Mouse (Mus musculus): ENCODE measurements around the gene Ddx11. TPM values are rescaled to one million over a fixed set of nuclear protein-coding genes. Genes with fewer than 3 reads are reported as not detected.

Ddx11 gene
- total RNA-seq (2021) = 1 to 10 TPM; 1.2 to 2.0 TPM
- long read RNA-seq, experiment 1, partial matches to known transcripts = 0 of 3 reads
- long read RNA-seq, experiment 1, other reads (novel, unspliced or antisense) = 3 of 3 reads
- long read RNA-seq, experiment 2, full-length matches to known transcripts = 1 of 2 reads
- long read RNA-seq, experiment 2, partial matches to known transcripts = 0 of 2 reads
- long read RNA-seq, experiment 2, other reads (novel, unspliced or antisense) = 1 of 2 reads

DNA sequence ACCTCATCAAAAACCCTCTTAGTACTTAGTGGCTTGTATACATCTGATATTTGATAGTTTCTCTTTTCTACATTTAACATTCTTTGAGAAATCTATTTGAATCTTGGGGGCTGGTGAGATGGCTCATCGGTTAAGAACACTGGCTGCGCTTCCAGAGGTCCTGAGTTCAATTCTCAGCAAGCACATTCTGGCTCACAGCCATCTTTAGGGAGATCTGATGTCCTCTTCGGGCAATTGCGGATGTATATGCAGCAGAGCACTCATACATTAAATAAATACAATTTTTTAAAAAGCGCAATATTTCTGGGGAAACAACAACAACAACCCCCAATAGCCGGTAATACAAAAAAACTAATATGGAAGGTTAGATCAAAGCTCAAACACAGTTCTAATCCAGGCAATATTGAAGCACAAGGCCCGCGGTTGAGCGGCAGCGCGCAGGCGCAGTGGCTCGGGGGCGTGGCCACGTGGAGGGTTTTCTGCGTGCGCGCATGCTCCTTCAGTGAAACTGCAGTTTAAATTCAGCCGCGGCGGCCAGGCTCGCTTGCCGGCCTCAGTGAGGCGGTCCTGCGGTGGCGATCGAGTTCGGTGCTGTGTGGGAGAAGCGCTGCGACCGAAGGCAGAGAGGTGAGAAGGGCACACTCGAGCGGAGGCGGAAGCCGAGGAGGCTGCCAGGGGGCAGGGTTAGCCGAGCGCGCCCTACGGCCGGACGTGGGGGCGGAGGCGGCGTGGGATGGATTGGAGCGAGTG, at the start of gene Ddx11:
TSS of gene Ddx11 (plus strand) at position 455 of the 750 bp plus-strand sequence.
- intact Hi-C loops (cut with DNase I) = no loop called here
- peak; percentile 96 to 98 for DNase-seq

DNA sequence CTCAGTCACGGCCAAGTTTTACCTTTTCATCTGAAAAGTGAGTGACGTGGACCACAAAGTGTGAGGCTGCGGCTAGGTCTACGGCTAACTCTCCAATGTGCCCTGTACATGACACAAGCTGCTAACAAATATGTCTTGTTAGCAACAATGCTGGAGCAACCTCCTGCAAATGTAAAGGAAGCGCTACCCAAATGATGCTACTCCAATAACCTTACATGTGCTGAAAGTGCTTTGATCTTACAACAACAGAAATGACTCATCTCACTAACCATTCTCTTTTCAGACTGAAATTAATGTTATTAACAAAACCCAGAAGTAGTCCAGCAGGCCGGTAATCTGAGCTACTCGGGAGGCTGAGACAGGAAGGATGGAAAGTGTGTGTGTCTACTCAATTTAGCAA, 49.3 kb upstream of the Ddx11 start:
- intact Hi-C loops (cut with DNase I) = loop anchor here (10.0 kb wide), 1 partner anchor 119 kb away; the partner anchor contains the start of gene Twsg1
- DNase-seq = no peak

DNA sequence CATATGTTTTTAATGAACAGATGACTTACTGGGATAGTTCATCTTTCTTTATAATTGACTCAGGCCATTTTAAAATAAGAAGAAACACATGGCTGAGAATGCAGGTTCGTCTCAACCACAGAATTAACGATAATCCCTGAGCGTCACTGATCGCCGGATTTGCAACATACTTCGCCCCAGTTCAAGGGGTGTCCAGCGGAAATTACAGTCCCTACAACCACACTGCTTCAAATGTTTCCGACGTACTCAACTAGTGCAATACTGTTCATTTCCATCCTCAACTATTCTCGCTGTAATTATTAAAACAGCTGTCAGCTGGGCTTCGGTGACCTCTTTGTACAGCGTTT, 47.5 kb upstream of the Ddx11 start:
- no peak for DNase-seq
- intact Hi-C loops (cut with DNase I) = loop anchor here (2.0 to 10.0 kb wide), 2 partner anchors 25 to 121 kb away; partner anchors contain the start of genes Ndufv2 and Twsg1

DNA sequence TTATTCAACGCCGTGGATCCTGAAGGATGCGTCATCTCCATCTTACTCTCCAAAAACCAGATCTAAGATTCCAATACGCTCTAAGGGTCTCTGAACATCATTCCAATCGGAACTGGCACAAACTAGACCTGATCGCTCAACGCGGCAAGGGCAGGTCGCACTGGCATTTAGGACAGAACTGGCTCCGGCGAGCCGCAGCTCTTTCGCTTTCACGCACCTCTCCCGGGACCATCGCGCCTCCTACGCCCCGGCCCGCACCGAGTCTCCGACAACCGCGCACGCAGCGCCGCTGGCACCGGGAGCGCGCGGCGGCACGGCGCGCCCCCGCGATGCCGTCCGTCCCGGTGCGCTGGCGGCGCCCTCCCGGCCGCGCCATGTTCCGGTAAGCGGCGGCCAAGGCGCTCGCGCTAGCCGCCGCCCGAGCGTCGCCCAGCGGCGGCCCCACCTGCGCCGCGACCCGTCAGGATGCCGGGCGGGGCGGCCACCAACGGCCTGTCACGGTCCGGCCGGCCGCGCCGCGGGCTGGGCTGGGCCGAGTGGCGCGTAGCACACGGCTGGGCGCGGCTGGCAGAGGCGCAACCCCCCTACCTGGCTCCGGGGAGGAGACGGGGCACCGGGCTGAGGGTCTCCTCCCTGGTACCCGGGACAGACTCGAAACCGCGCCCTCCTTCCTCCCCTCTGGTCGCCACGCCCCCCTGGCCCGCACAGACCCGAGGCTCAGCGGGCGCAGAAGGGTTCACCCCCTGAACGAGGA, 47.0 kb upstream of the Ddx11 start:
- peak; percentile 50 to 62 for DNase-seq
- intact Hi-C loops (cut with DNase I) = loop anchor here (2.0 to 10.0 kb wide), 2 partner anchors 24 to 122 kb away; partner anchors contain the start of genes Ndufv2 and Twsg1

DNA sequence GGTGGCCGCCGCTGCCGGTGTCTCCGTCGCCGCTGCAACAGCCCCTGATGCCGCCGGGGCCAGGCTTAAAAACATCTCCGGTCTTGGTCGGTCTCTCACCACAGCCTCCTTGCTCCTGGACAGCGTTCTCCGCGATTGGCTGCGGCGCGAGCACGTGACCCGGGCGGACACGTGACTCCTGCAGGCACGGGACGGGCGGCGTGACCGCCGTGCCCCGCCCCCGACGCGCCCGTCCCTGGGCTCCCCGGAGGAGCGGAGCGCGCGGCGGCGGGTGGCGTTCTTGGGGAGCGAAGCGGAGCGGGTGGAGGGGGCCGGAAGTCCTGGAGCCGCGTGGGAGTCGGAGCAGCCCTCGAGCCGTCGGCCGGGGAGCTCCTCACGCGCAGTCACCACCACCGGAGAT, 46.4 kb upstream of the Ddx11 start, which contains the start of gene Ankrd12:
TSS of gene Ankrd12 (minus strand) at position 156 of the 400 bp plus-strand sequence.
- intact Hi-C loops (cut with DNase I) = loop anchor here (2.0 to 10.0 kb wide), 2 partner anchors 24 to 122 kb away; partner anchors contain the start of genes Ndufv2 and Twsg1
- DNase-seq = peak; percentile 97

DNA sequence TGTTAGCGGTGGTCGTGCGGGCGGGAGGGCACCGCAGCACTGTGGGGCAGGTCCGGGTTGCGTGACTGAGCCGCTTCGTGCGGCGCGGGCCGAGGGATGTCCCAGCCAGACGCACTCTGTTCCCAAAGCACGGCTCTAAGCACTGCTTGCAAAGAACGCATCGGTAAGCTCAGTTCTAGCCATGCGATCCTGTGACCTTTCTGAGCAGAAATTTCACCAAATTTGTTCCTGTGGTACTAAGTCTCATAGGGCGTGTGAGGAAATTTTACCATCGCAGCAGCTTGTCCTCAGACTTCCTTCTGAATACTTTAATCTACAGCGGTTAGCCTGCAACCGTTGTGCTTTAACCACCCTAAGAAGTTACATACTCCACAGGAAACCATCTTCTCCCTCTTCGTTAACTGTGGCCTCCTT, 45.9 kb upstream of the Ddx11 start:
- DNase-seq = no peak
- intact Hi-C loops (cut with DNase I) = loop anchor here (2.0 to 10.0 kb wide), 2 partner anchors 23 to 123 kb away; partner anchors contain the start of genes Ndufv2 and Twsg1

DNA sequence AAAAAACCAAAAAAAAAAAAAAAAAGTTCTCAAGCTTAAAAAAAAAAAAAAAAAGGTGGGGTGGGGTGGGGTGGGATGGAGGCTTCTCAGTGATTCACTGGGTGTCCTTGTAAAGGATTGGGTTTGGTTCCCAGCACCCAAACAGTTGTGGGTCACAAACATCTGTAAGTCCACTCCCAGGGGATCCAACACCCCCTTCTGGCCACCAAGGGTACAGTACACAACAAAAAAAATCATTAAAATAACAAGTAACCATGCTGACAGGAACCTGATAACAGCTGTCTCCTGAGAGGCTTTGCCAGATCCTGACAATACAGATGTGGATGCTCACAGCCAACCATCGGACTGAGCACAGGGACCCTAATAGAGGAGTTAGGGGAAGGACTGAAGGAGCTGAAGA, 38.8 kb upstream of the Ddx11 start:
- intact Hi-C loops (cut with DNase I) = no loop called here
- DNase-seq = no peak

DNA sequence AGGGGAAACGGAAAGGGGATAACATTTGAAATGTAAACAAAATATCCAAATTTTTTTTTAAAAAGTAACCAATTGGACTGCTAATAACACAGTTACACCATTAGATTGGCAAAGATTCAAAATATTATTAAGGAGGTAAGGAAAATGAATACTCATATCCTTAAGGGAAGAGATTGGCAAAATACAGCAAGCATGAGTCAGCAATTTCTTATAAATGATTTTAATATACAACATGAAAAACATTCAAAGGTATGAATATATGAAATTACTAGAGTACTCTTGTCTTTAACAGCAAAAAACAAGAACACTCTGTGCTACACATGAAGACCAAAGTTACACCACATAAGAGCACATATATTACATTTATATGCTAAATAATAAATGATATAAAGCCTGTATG, 38.3 kb upstream of the Ddx11 start:
- intact Hi-C loops (cut with DNase I) = no loop called here

DNA sequence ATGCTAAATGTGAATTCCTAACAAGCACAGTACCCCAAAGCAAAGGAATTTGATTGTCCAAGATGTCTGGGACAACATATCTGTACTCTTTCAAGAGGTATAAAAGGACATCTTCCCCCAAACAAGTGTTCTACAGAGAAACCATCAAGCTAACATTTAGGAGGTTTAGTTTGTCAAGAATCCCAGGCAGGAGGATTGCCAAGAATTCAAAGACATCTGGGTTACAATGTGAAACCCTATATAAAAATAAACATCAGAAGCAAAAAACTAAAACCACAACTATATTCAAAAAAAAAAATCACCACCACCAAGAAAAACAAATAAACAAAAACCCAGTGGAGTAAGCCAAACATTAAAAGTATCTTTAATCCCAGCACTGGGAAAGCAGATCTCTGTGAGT, 33.1 kb upstream of the Ddx11 start:
- no peak for DNase-seq

More for the DNA sequence above, 38.3 kb upstream of the Ddx11 start:
- no peak for DNase-seq

DNA sequence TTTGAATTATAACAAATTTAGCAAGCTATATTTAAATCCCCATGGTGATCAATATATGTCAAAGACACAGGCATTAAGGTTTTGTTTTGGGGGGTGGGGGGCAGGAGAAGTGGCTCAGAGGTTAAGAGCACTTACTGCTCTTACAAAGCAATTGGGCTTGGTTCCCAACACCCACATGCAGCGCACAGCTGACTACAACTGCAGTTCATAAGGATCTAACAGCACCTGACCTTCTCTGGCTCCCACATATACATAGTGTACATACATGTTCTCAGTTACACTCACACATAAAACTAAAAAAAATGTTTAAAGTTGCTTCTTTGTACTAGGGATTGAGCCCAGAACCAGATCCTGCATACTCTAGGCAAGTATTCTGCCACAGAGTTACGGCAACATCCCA, 31.9 kb upstream of the Ddx11 start:
- no peak for DNase-seq

More for the DNA sequence above, 33.1 kb upstream of the Ddx11 start:
- intact Hi-C loops (cut with DNase I) = no loop called here

DNA sequence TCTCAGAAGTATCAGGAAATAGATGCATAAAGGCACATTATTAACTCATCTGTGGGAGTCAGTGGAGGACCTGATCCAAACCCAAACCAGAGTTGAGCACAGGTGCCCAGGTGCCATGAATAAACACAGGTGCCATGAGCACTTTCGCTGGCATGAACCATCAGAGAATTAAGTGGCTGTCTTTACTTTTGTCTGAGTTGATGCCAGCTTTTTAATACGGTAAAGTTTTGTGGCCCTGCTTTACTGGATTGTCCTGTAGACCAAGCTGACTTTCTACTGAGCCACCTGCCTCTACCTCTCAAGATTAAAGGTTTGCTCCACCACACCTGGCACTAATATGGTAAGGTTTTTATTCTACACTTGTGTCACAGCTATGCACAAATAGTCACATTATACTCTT, 31.3 kb upstream of the Ddx11 start:
- no peak for DNase-seq
- intact Hi-C loops (cut with DNase I) = no loop called here

More for the DNA sequence above, 31.9 kb upstream of the Ddx11 start:
- intact Hi-C loops (cut with DNase I) = no loop called here

DNA sequence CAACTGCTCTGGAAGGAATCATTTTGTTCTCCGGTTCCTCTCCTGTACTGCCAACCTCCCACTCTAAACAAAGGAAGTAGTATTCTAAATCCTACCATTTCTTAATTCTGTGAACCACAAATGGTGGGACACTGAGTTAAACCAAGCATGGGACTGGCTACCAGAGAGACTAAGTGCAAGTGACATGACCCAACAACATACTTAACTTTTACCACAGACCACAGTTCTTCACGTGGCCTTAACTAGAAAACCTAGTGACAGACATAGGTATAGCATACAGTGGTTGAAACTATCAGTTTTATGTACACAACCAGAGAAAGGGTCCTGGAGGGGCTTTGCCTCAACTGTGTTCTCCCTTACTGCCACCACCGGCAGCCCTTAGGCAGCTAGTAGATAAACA, 30.7 kb upstream of the Ddx11 start:
- DNase-seq = no peak
- intact Hi-C loops (cut with DNase I) = no loop called here

DNA sequence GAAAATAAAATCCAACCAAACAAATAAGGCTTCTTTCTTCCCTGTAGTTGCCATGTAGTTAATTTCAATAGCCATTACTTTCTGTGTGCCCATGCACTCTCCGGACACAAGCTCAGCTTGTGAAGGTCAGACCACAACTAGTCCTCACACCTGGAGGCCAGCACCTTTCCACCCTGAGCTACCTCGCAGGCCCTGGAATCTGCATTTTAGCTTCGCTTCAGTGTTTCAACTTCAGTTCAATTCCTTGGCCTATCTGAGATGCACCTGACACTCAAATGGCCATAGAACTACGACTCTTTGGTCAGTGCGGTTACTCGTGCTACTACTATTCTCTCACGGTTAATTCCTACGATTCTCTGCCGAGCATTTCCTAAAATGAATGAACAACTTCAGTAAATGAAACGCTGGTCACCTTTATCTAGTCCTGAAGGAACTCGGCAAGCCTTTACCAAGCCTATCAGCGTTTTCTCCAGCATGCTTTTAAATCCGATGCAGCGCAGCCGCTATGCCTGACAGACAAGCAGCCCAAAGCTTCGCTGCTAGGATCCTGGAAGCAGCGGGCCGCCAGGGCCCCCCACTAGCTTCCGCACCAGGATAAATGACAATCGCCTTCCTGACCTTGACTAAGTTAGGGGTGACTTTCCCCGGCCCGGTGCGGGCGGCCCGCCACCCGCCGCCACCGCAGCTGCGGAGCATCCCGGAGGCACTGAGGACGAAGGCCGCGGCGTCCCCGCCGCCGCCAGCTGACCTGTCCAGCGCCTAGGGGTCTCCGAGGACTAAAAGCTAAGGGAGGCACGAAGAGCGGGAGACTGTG, 22.5 kb upstream of the Ddx11 start:
- DNase-seq = no peak
- intact Hi-C loops (cut with DNase I) = loop anchor here (2.0 to 10.0 kb wide), 2 partner anchors 24 to 396 kb away; partner anchors contain the start of gene Ankrd12

DNA sequence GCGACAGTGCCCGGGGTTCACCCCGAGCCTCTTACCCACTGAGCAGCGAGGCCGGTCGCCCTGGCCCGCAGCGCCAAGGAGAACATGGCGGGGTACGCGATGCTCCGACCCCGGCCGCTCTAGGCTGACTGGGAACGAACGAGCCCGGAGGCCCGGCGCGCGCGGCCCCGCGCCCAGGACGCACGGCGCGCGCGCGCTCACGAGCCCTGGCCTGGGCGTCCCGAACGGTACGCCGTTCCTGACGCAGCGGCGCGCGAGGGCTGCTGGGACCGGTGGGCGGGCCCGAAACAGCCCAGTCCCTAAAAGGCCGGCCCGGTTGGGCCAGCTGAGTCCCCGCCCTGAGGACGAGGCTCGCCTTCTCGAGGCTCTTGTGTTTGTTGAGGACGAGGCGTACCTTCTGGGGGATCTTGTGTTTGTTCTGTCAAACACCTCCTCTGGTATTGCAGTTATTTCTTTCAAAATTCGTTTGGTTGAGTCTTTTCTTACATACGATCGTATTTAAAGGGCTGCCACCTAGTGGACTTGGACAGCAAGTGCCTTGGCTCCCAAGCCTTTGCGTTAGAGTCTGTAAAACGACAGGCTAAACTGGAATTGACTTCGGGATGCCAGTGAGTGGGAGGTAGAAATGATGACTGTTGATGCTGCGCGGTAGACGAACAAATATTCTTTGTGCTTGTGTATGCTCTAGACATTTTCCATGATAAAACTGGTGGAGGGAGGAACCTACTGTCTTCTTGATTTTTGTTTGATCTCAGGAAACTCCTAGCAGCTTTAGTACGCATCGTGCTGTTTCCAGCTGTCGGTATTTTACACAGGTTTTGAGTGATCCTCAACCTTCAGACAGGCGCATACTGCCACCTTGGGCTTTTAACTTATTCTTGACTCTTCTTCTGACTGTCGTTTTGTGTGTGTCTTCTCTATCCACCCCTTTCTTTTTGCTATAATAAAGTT, 21.7 kb upstream of the Ddx11 start, which contains the start of gene Ndufv2:
TSS of gene Ndufv2 (minus strand) at position 180 of the 951 bp plus-strand sequence.
- intact Hi-C loops (cut with DNase I) = loop anchor here (2.0 to 10.0 kb wide), 2 partner anchors 25 to 397 kb away; partner anchors contain the start of gene Ankrd12

DNA sequence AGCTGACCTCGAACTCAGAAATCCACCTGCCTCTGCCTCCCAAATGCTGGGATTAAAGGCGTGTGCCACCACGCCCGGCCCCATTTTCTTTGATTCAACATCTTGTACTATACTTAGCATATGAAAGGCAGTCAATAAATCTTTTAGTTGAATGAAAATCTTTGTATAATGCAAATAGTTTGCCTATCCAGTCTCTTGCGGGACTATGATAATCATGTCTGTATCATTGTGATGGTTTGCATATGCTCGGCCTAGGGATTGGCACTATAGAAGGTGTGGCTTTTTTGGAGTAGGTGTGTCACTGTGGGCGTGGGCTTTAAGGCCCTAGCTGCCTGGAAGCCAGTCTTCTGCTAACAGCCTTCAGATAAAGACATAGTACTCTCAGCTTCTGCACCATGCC, 19.2 kb upstream of the Ddx11 start:
- DNase-seq = no peak
- intact Hi-C loops (cut with DNase I) = loop anchor here (10.0 kb wide), 1 partner anchor 399 kb away; no protein-coding TSS in a partner anchor

More for the DNA sequence above, 21.7 kb upstream of the Ddx11 start, which contains the start of gene Ndufv2:
- peak; percentile 94 to 95 for DNase-seq

DNA sequence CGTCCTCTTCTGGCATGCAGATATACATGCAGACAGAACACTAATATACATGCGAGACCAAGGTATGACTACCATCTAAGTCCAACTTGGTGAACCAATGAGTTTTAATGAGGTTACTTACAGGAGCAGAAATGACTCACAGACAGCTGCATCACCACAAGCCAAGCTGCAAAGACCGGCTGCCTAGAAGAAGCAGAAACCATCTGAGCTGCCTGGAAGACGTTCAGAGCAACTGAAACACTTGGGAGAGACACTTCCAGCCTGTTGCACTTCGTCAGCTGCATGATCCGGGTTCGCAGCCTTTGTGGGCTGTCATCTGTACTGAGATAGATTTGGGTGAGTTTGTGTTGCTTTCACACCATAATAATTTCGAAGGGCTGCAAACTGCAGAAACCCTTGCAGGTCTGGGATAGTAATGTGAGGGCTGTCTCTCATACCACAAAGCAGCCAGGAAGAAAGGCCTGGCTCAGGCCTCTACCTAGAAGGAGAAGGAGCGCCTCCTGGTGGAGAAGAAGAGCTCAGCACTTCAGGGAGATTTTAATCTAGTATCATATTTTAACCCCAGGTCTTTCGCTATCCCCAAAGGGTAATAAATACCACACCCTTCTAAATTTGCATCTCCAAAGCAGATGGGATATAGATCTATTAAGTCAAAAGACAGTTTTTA, 16.6 kb upstream of the Ddx11 start:
- peak; percentile 62 to 84 for DNase-seq
- intact Hi-C loops (cut with DNase I) = loop anchor here (1.0 to 10.0 kb wide), 4 partner anchors 44 to 402 kb away; partner anchors contain the start of gene Twsg1

DNA sequence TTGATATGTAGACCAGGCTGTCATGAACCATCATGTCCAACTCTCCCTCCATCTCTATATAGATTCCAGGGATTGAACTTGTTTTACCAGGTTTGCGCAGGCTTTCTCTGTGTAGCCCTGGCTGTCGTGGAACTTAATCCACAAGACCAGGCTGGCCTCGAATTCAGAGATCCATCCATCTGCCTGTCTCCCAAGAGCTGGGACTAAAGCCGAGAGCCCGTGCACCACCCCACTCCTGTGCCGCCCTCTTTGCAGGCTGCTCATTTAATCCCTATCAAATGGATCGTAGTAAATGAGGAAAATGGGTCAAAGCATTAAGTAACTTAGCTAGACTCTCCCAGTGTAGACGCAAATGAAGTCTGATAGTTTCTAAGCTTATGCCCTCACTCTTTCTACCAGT, 15.9 kb upstream of the Ddx11 start:
- intact Hi-C loops (cut with DNase I) = loop anchor here (5.0 to 10.0 kb wide), 3 partner anchors 45 to 403 kb away; partner anchors contain the start of gene Twsg1
- no peak for DNase-seq

DNA sequence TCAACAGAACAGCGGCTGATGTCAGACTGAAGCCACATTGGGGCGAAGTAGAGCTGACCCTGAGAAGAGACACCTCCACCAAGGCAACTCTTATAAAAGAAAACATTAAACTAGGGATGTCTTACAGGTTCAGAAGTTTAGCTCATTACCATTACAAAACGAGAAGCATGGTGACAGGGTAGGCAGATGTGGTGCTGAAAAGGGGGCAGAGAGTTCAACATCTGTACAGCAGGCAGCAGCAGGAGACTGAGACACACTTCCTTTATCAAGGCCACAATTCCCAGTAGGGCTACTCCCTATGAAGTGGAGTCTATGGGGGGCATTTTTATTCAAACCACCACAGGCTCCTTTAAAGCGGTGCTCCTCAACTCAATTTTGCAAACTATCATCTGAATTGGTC, 15.1 kb upstream of the Ddx11 start:
- intact Hi-C loops (cut with DNase I) = loop anchor here (5.0 to 10.0 kb wide), 3 partner anchors 46 to 403 kb away; partner anchors contain the start of gene Twsg1
- no peak for DNase-seq

Data from heart, postnatal 14 days (tissue).